Mouse (Mus musculus) left cerebral cortex, postnatal 14 days (tissue): ENCODE results near the gene 2410131K14Rik. TPM values are rescaled to one million over a fixed set of nuclear protein-coding genes. Genes with fewer than 3 reads are reported as not detected.
A peak's percentile ranks its signal among the peaks of the same experiment; 100 is the strongest.

Source experiments
- DNase-seq, 2 experiments: peaks; one replicate each; pipeline ENCODE4 v3.0.0; 2021 to 2022; ENCODE audit warnings: low spot score in 2 of 2, mixed read lengths in 1 of 2
- intact Hi-C: fragments of 180-260 bp; cut with DNase I; formaldehyde crosslinking; loops from one replicate; pipeline ENCODE4 v1.15.1; 2025
- long read RNA-seq, 2 experiments: library from polyadenylated mRNA; stranded (forward); transcript quantifications; one replicate each; pipeline ENCODE4 v2.0.0; 2021
- total RNA-seq, 2 experiments: library from RNA; stranded (reverse); gene quantifications; 2 replicates each; pipeline ENCODE4 v1.2.3; 2021

2410131K14Rik gene
- total RNA-seq: 10 to 100 TPM; 15.0 to 15.6 TPM
- long read RNA-seq, experiment 1, full-length matches to known transcripts: 17 of 29 reads
- long read RNA-seq, experiment 1, partial matches to known transcripts: 0 of 29 reads
- long read RNA-seq, experiment 1, other reads (novel, unspliced or antisense): 12 of 29 reads
- long read RNA-seq, experiment 2, full-length matches to known transcripts: 19 of 25 reads
- long read RNA-seq, experiment 2, partial matches to known transcripts: 0 of 25 reads
- long read RNA-seq, experiment 2, other reads (novel, unspliced or antisense): 6 of 25 reads

GRCm38 (mm10) chr5:118244606-118245443 lies at the start of gene 2410131K14Rik, which contains the start of gene Rnft2:
TSS of gene 2410131K14Rik (plus strand) at chr5:118245227.
TSS of gene Rnft2 (minus strand) at chr5:118245116.
- intact Hi-C loops: loop anchor here (2.0 kb wide), 1 partner anchor 74 kb away; no protein-coding TSS in a partner anchor

GRCm38 (mm10) chr5:118197421-118197820 lies 47.6 kb upstream of the 2410131K14Rik start:
- no peak for DNase-seq
- intact Hi-C loops: no loop called here

More at GRCm38 (mm10) chr5:118244606-118245443, at the start of gene 2410131K14Rik, which contains the start of gene Rnft2:
- peak; percentile 99 to 100 for DNase-seq

DNA sequence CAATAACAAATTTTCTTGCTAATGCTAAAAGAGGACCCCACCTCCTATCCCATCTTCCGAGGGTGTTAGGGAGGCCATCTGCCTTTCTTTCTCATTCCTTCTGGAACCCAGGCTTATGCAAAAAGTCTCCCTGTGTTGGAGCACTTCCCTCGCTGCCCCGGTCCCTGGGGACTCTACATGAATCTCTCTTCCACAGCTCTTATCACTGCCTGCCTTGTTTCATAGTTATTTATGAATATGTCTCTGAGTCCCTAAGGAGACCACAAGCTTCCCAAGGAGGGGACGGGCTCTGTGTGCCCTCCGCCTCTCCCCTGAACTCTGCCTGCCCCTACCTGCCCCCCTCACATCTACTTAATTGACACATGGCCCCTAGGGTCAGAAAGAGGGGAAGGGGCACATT lies 45.4 kb upstream of the 2410131K14Rik start:
- DNase-seq: no peak
- intact Hi-C loops: no loop called here

GRCm38 (mm10) chr5:118204675-118205440 lies 40.2 kb upstream of the 2410131K14Rik start:
- intact Hi-C loops: no loop called here
- DNase-seq: no peak

- intact Hi-C loops: no loop called here
- DNase-seq: no peak
Measured at GRCm38 (mm10) chr5:118205852-118206251, 39.2 kb upstream of the 2410131K14Rik start.

GRCm38 (mm10) chr5:118214012-118214411 lies 31.0 kb upstream of the 2410131K14Rik start:
- DNase-seq: no peak
- intact Hi-C loops: no loop called here

DNA sequence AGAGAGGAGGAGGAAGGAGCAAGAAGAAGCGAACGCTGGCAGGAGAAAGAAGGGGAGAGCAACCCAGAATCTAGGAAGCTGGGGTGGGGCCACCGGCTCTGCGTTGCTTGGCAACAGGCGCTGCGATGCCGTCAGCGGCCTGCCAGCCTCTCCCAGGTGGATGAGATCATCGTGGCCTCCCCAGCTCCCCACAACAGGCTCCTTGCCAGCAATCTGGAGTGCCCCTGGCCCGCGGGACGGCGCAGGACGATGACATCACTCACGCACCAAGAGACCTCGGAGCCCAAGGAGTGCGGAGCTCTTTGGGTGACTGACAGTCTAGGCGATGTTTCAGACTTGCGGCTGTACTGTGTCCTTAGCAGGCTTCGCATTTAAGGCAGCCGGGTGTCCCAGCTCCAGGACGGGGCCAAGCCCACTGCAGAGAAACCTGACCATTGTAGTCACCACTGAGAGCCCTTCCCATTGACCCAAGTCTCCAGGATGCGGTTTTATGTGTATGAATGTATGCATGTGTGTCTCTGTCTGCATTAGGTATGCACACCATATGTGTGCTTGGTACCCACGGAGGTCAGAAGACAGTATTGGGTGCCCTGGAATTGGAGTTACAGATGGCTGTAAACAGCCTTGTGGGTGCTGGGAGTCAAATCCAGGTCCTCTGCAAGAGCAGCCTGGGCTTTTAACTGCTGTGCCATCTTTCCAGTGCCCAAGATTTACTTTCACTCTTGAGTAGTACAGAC lies 30.4 kb upstream of the 2410131K14Rik start:
- intact Hi-C loops: no loop called here
- DNase-seq: peak; percentile 91 to 94

GRCm38 (mm10) chr5:118217410-118217809 lies 27.6 kb upstream of the 2410131K14Rik start:
- no peak for DNase-seq

DNA sequence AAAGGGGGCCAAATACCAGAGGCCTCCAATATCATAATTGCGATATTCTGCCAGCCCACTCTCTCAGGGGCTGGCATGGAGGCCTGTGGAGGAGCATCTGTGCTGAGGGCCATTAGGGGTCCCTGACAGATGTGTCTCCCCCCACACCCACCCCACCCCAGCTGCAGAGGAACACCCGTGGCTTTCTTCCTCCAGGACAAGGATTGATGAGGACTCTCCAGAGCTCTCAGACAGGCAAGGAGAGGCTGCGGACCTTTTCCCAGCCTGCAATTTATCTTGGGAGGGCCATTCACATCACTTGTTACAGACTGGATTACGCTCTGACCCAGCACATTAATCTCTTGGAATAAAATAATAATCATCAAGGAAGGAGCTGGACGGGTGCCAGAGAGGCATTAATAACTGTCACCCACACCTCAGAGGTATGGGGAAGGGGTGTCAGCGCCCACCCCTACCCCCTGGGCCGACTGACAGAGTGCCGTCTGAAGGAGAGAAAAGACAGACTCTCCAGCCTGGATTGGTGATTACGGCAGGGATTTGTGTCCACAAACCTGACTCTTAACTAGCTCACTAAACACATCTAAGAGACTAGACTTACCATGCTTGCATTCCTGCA lies 21.8 kb upstream of the 2410131K14Rik start:
- DNase-seq: no peak
- intact Hi-C loops: no loop called here

More at GRCm38 (mm10) chr5:118217410-118217809, 27.6 kb upstream of the 2410131K14Rik start:
- intact Hi-C loops: no loop called here

DNA sequence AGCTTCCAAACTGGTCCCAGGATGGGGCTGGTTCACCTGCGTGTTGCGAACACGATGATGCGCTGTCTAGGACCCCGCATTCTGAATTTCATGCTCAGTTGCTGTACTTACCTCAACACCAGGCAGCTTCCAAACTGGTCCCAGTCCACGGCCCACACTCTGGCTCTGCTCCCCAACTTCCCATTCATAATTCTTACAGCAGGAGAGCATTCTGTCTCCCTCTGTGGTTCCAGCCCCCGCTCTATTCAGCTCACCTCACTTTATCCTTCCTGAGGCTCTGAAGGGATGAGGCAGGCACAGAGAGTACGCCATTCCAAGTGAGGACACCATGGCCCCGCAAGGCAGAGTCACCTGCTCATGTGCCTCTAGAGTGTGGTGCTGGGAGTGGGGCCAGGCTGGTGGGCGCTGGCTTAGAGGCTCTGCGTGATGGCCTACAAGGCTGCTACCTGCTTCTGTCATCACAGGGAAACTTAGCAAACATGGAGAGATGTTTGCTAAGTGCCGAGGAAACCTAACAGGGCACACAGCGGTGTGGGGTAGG lies 14.9 kb upstream of the 2410131K14Rik start:
- no peak for DNase-seq
- intact Hi-C loops: no loop called here

DNA sequence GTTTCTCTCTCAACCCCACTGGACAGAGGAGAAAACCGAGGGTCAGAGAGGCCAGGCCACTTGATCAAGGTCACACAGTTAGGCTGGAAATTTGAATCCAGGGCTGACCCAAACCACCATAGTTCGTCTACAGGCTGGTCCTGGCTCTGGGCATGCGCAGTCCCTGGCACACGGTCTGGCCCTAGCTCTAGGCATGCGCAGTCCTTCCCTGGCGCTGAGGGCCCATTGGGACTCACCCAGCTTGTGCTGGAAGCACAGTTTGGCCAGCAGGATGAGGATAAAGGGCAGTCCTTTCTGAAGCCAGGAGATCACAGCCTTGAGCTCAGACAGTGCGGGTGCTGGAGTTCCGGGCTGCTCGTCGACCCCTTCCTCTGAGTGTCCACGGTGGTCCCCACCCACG lies 8.1 kb upstream of the 2410131K14Rik start:
- intact Hi-C loops: no loop called here
- DNase-seq: no peak

- intact Hi-C loops: no loop called here
Measured at GRCm38 (mm10) chr5:118239671-118240070, 5.4 kb upstream of the 2410131K14Rik start.

DNA sequence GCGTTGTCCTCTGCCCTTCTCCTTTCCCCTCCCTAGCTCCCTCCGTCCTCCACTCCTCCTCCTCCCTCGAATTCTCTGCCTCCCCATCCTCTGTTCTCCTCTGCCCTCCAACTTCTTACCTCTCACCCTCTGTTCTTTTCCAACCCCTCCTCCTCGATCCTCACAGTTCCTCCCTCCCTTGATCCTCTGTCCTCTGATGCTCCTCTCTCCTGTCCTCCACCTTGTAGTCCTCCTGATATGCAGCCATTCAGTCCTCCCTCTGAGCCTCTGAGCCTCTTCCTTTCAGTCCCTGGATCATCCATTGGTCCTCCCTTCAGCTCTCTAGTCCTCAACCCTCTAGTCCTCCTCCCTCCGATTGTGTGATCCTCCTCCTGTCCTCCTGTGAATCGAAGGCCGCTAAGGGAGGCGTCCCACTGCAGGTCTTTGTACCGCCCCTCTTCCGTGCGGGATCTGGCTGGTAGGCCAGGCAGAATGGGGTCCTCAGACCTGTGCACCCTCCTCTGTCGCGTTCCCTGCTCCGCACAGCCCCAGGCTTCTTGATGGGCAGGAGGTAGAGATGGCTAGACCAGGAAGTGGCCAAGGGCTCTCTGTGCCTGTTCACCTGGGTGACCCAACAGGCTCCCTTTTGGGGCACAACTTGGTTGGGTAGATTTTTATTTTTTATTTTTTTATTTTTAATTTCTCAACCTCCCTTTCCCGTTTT lies 730 bp downstream of the 2410131K14Rik start:
- DNase-seq: no peak
- intact Hi-C loops: loop anchor here (2.0 kb wide), 1 partner anchor 75 kb away; no protein-coding TSS in a partner anchor

More at GRCm38 (mm10) chr5:118239671-118240070, 5.4 kb upstream of the 2410131K14Rik start:
- no peak for DNase-seq

GRCm38 (mm10) chr5:118247378-118247777 lies 2.4 kb downstream of the 2410131K14Rik start:
- no peak for DNase-seq
- intact Hi-C loops: no loop called here

DNA sequence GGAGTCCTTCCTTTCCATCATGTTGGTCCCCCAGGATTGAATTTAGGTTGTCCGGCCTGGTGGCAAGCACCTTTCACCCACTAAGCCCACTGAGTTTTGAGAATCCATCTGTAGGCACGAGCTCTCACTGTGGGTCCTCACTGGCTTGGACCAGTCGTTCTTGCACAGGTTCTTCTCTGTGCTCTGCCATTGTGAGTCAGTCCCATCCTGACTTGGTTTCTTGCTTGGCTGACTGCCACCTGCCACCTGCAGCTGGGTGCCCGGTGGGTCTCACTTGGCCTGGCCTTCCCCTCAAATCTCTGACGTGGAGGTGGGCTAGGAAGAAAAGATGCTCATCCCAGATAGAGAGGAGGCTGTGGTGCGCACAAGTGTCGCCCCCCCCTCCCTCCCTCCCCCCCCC lies 6.0 kb downstream of the 2410131K14Rik start:
- DNase-seq: no peak
- intact Hi-C loops: no loop called here

DNA sequence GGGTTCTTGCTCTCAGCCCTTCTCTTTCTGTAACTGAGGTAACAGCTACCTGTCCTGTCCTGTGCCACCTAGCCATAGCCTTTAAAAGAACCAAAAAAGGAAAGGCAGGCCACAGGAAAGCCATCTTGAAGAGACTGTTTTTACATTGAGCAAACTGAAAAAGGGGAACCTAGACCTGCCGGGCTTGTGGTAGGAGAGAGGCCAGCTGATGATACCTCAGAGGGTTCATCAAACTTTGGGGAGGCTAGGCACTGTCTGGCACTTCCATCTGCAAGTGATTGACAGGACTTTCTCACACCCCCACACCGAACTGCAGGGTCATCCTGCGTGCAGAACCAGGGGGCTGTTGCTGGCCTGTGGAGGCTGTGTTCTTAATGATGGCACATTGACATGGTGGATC lies 8.5 kb downstream of the 2410131K14Rik start:
- DNase-seq: no peak
- intact Hi-C loops: no loop called here

- intact Hi-C loops: no loop called here
- DNase-seq: no peak
Measured at GRCm38 (mm10) chr5:118256981-118257380, 12.0 kb downstream of the 2410131K14Rik start.

- peak in 1 of 2 experiments; percentile 47 for DNase-seq
- intact Hi-C loops: no loop called here
Measured at GRCm38 (mm10) chr5:118259152-118259551, 14.1 kb downstream of the 2410131K14Rik start.
